Mouse (Mus musculus) gastrocnemius, postnatal 14 days (tissue): ENCODE data around the gene Slc8a1. TPM values are rescaled to one million over a fixed set of nuclear protein-coding genes. Genes with fewer than 3 reads are reported as not detected.
A peak's percentile ranks its signal among the peaks of the same experiment; 100 is the strongest.

ENCODE experiments used
- DNase-seq: peaks from one replicate; pipeline ENCODE4 v3.0.0; 2021; ENCODE audit warnings: mixed read lengths
- intact Hi-C: fragments of 180-260 bp; cut with DNase I; formaldehyde crosslinking; loops from one replicate; pipeline ENCODE4 v1.15.1; 2025; ENCODE audit warnings: low total_unique reads
- long read RNA-seq, 2 experiments: library from polyadenylated mRNA; stranded (forward); transcript quantifications; one replicate each; pipeline ENCODE4 v2.0.0; 2021
- total RNA-seq, 2 experiments: library from RNA; stranded (reverse); gene quantifications; 2 replicates each; pipeline ENCODE4 v1.2.3; 2021

Slc8a1 gene
- 10 to 100 TPM; 11.9 to 14.4 TPM for total RNA-seq
- long read RNA-seq, experiment 1, partial matches to known transcripts: 0 of 1 reads
- long read RNA-seq, experiment 1, other reads (novel, unspliced or antisense): 1 of 1 reads
- long read RNA-seq, experiment 2: 0 reads

- intact Hi-C loops: no loop called here
- no peak for DNase-seq
Measured at GRCm38 (mm10) chr17:81738311-81738755, at the start of gene Slc8a1. TSS of gene Slc8a1 (minus strand) at chr17:81738377.

- DNase-seq: peak; percentile 35
- intact Hi-C loops: loop anchor here (5.0 to 10.0 kb wide), 2 partner anchors 313 to 595 kb away; no protein-coding TSS in a partner anchor
Measured at GRCm38 (mm10) chr17:81787350-81787749, 49.2 kb upstream of the Slc8a1 start.

DNA sequence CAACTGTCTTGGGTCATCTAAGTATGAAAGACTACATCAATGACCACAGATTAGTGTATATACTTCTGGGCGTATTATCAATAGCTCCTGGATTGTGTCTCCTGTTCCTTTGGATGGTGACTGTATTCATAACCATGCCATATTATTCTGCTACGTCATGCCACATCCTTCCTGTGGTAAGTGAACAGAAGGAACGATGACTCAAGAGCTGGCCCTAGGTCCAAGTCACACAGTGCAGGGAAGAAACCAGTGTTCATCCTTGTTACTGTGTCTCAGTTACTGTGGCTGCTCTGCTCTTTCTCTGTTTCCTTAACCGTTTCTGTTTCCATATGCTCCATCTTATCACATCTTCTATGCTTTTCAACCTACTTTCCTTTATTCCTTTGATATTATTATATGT, 44.1 kb upstream of the Slc8a1 start:
- intact Hi-C loops: loop anchor here (10.0 kb wide), 1 partner anchor 308 kb away; no protein-coding TSS in a partner anchor
- no peak for DNase-seq

DNA sequence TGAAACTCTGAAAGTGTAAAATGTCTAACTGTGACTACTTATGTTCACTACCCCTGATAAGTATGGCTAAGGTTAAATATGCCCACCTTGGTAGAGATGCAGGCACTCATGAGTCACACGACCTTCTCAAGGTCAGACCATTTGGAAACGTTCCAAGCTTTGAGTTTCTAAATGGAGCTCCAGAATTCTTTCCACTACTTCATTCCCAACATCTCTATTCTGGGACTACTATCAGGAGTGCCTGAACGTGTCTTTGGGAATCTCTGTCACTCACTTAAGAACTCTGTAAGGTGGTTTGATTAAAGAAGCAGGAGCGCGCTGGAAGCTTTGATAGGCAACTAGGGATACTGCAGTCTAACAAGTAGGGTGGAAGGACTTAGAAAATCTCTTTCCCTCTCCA, 43.3 kb upstream of the Slc8a1 start:
- intact Hi-C loops: loop anchor here (10.0 kb wide), 1 partner anchor 307 kb away; no protein-coding TSS in a partner anchor

GRCm38 (mm10) chr17:81779883-81780282, 41.7 kb upstream of the Slc8a1 start:
- intact Hi-C loops: loop anchor here (10.0 kb wide), 1 partner anchor 305 kb away; no protein-coding TSS in a partner anchor

More for the DNA sequence above, 43.3 kb upstream of the Slc8a1 start:
- DNase-seq: no peak

GRCm38 (mm10) chr17:81750664-81751063, 12.5 kb upstream of the Slc8a1 start:
- intact Hi-C loops: no loop called here
- DNase-seq: no peak

More at GRCm38 (mm10) chr17:81779883-81780282, 41.7 kb upstream of the Slc8a1 start:
- no peak for DNase-seq

GRCm38 (mm10) chr17:81743034-81743433, 4.9 kb upstream of the Slc8a1 start:
- intact Hi-C loops: no loop called here
- DNase-seq: no peak

DNA sequence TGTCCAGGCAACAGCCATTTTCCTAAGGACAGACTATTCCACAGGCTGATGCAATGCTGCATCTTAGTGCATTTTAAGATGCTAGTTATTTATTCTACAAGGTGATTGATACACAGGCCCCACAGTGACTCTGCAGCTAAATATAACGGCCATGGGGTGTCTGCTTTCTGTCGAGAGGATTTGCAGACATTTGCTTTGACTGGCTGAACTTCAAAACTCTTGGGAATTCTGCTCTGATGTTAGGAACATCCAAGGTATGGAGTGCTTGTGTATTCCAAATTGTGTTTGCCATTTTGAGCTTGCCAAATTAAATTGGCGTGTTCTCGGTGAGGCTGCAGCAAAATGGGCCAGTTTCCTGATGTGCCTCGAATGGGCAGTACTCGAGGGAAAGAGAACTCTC, 2.4 kb upstream of the Slc8a1 start:
- no peak for DNase-seq
- intact Hi-C loops: no loop called here

DNA sequence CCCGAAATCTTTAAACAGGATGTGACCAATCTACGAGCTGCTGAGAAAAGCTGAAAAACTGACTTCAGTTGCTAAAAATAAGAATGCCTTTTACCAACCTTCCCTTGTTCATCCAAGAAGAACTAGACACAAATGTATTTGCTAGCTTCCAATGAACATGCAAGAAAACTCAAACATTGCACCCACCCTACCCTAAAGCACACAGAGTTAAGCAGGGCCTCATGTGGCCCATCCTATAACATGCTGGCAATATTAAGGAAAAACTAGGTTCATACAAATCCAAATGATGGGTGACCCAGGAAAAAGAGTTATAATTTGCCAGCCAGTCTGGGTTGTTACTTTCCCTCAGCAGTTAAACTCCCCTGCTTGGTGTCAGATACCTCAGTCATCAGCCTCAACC, 398 bp downstream of the Slc8a1 start:
- no peak for DNase-seq
- intact Hi-C loops: no loop called here

DNA sequence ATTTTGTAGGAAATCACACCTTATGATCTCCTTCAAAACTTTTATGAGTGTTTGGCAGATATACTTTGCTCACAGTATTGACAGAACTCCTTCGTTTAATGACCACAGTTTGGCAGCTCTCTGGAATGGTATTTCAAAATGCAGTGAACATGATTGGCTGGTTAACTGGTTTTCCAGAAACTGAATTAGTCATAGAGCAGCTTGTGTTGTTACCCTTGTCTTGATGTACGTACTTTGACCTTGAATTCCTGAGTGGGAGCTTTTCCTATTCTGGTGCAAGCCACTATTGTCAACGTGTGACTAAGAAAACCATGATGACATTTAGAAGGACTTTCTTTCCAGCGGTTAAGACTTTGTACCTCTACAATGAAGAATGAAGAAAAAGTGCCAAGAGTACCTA, 868 bp downstream of the Slc8a1 start:
- intact Hi-C loops: no loop called here
- DNase-seq: no peak

DNA sequence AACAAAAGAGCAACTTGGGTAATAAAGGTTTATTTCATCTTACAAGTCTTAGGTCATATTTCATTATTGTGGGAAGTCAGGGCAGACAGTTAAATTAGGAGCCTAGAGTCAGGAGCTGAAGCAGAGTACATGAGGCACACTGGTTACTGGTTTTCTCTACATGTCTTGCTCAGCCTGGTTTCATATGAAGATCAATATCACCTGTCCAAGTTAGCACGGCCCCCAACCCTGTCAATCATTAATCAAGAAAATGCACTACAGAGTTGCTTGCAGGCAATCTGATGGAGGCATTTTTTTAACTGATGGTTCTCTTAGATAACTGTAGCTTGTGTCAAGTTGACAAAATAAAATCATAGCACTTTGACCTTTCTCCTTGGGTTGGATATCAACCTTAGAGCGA, 2.6 kb downstream of the Slc8a1 start:
- intact Hi-C loops: no loop called here

DNA sequence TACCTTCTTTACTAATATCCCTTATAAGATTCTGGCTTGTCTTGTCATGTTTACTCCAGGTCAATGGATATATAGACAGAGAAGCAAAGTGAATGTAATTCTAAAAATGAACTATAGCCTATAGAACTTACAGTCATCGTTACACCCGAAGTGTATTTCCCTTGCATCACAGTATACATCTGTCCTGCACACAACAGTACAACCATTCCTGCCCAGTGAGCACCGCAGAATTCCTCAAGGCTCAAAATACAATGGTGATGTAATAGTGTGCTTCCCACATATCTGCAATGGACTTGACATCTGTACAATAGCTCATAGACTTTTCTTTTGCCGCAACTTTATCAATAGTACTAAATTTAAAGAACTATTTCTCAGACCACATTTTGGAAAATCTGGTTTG, 8.3 kb downstream of the Slc8a1 start:
- intact Hi-C loops: no loop called here
- no peak for DNase-seq

More for the DNA sequence above, 2.6 kb downstream of the Slc8a1 start:
- no peak for DNase-seq

GRCm38 (mm10) chr17:81712273-81712751, 25.9 kb downstream of the Slc8a1 start:
- no peak for DNase-seq
- intact Hi-C loops: no loop called here

GRCm38 (mm10) chr17:81704761-81705160, 33.4 kb downstream of the Slc8a1 start:
- intact Hi-C loops: no loop called here
- no peak for DNase-seq

- no peak for DNase-seq
- intact Hi-C loops: no loop called here
Measured at GRCm38 (mm10) chr17:81703258-81703657, 34.9 kb downstream of the Slc8a1 start.

- intact Hi-C loops: no loop called here
- DNase-seq: no peak
Measured at GRCm38 (mm10) chr17:81701701-81702100, 36.5 kb downstream of the Slc8a1 start.

- intact Hi-C loops: no loop called here
- no peak for DNase-seq
Measured at GRCm38 (mm10) chr17:81698789-81699188, 39.4 kb downstream of the Slc8a1 start.

DNA sequence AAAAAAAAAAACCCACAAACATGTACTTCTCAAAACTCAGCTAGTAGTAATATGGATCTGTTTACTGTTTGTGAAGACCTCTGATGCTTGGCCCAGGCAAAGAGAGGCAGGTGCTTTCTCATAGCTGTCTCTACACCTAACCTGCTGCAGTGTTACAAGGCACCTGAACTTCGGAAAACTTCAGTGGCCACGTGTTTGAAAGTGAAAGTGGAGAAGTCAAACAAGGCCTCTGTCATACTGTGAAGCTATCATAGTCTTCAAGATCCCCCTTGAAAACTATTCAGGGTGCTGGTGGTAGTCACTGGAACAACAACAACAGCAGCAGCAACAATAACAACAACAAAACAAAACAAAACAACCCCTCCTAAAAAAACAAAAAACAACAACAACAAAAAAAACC, 40.5 kb downstream of the Slc8a1 start:
- intact Hi-C loops: no loop called here
- no peak for DNase-seq

DNA sequence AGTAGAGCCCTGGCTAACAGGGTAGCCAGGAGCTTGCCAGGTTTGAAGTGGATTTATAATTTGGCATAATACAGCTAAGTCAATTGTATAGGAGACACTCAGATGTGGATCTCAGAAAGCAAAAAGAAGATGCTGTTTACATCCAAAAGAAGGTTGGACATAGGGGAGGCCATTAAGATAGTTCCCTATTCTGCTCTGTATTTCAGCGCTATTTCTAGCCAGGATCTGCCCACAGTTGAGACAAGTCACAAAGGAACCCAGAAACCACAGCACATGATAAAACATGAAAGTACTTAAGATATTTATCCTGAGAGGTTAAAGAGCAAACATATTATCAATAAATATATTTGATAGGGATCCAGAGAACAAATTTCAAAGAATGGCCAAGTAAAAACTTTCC, 43.2 kb downstream of the Slc8a1 start:
- no peak for DNase-seq
- intact Hi-C loops: no loop called here

DNA sequence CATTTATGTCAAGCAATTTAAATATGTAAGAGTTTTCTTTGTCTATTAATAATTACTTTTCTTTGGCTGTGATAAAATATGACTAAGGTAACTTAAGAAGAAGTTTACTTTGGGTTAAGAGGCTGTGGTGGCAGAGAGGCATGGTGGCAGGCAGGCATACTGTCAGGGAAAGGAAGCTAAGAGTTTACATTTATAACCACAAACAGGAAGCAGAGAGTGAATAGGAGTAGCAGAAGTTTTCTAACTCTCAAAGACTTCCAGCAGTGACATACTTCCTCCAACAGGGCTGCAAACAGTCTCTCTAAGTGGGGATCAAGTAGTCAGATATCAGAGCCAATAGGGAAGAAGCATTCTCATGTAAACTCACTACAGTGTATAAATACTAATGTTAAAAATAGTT, 58.6 kb downstream of the Slc8a1 start:
- intact Hi-C loops: no loop called here
- DNase-seq: no peak

DNA sequence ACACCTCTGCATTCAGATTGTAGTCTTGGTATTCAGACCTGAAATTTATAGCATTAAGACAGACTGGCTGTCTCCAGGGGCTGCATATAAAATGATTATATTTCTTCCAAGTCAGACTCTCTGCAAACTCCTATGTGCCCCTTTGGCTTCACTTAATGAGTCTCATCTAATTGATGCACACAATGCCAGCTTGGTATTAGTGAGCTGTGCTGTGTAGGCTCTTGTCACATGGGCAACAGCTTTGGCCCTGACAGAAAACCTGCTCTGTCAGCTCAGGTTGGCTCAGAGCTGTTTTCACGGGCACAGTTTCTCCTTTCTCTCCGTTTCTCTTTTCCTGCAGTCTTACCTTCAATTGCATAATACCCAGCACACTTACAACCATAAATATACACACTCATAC, 60.7 kb downstream of the Slc8a1 start:
- intact Hi-C loops: no loop called here
- no peak for DNase-seq

GRCm38 (mm10) chr17:81676203-81676602, 62.0 kb downstream of the Slc8a1 start:
- peak; percentile 56 for DNase-seq
- intact Hi-C loops: no loop called here
